Mouse (Mus musculus): ENCODE results near the gene Slc4a2.

DNA sequence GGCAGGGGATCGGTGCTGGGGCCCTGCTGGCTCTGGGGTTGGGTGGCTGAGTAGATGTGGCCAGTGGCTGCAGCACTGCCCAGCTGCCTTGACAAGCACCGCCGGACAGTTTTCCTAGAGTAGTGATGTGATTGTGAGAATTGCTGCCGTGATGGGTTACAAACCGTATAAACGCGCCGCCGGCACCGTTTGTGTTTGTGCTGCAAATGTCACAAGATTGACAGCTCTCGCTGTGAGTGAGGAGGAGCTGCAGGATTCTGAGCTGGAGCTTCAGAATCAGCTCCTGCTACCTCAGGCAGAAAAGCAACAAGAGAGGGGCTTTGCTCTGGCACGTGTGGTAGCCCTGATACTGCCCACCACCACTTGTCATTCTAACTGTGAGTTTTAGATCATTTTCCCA, 43.1 kb downstream of the Slc4a2 start:
- TF ChIP-seq CTCF (IDR thresholded peaks at IDR 0.05; ENCODE audit: low read depth, low read length) = no peak
- TF ChIP-seq GATA1 (IDR thresholded peaks at IDR 0.05; ENCODE audit: borderline replicate concordance, low read length) = no peak
- TF ChIP-seq POLR2AphosphoS5 (IDR thresholded peaks at IDR 0.05; ENCODE audit: insufficient replicate concordance, low read depth, low read length) = no peak
- TF ChIP-seq GATA2 (IDR thresholded peaks at IDR 0.05; ENCODE audit: borderline replicate concordance, low read depth, low read length) = no peak

Measured in G1E (cell line).